ENCODE assay signal across 17 mouse cellular contexts in the genomic region with DNA sequence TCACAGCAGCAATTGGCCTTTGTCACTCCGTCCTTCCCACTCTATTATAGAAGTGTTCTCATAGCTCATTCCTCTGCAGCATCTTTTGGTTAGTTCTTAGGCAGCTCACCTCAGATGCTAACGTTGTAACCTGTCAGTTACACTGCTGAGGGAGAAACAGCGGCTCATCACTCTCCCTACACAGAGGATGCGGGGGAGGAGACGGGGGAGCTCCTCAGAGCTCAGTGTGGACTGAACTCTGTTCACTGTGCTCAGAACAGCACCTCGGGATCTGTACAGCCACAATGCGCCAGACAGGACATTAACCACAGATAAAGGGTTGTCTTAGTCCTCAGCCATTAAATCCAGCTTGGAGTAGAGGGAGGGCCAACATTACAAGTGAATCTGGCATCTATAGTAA. TPM values are rescaled to one million over a fixed set of nuclear protein-coding genes. Genes with fewer than 3 reads are reported as not detected.
DNase-seq lines count a peak whose midpoint lies in the region; ATAC-seq and TF ChIP-seq lines count a peak whose summit lies in the region.
"Had no signal": no experiment of that assay in that cellular context is flagged by ENCODE, and none has a peak within 500 bp of the region (broad histone marks: within the 10 kb centered on the region; RNA-seq: fewer than 3 reads in every experiment).

No protein-coding gene starts in this region.

- H3K4me1 ChIP-seq in kidney, postnatal 0 days (replicated peaks; ENCODE audit: insufficient read depth, low read length), result no peaks in the 10 kb centered on the region
- H3K4me1 ChIP-seq in kidney, embryonic 14.5 days (ENCODE audit: control insufficient read depth, insufficient read depth, low read length), result no peaks in the 10 kb centered on the region
- H3K4me1 ChIP-seq: embryonic facial prominence, embryonic 12.5 days; heart, embryonic 10.5 days; hindbrain, embryonic 13.5 days had no signal

- no peaks in the 10 kb centered on the region for H3K27me3 ChIP-seq in kidney, postnatal 0 days (ENCODE audit: insufficient read depth, low read length)
- no peaks in the 10 kb centered on the region for H3K27me3 ChIP-seq in kidney, embryonic 14.5 days (ENCODE audit: control insufficient read depth, insufficient read depth, low read length)
- H3K27me3 ChIP-seq: embryonic facial prominence, embryonic 12.5 days; hindbrain, embryonic 13.5 days had no signal

- no peak overlapping the region for H3K9ac ChIP-seq in kidney, postnatal 0 days (ENCODE audit: low read depth, low read length)
- no peak overlapping the region for H3K9ac ChIP-seq in kidney, embryonic 14.5 days (ENCODE audit: low read depth, low read length)
- H3K9ac ChIP-seq: embryonic facial prominence, embryonic 12.5 days; forebrain, postnatal 0 days; hindbrain, embryonic 13.5 days had no signal

- no peaks in the 10 kb centered on the region for H3K9me3 ChIP-seq in kidney, postnatal 0 days (replicated peaks; ENCODE audit: low read length)
- no peaks in the 10 kb centered on the region for H3K9me3 ChIP-seq in kidney, embryonic 14.5 days (ENCODE audit: control insufficient read depth, low read length)
- H3K9me3 ChIP-seq: embryonic facial prominence, embryonic 12.5 days; heart, embryonic 10.5 days; hindbrain, embryonic 13.5 days had no signal

- DNase-seq in frontal cortex, postnatal 36 days (ENCODE audit: low spot score in 2 of 2), result no peak
- DNase-seq in kidney, postnatal 0 days (ENCODE audit: low spot score), result no peak
- DNase-seq in right cerebral cortex, adult 18-20 months, result peak; percentile 38
- DNase-seq in right cerebral cortex, postnatal 10 days (ENCODE audit: low spot score in 2 of 2), result no peak
- no peak for DNase-seq in spleen, postnatal 10 days (ENCODE audit: low spot score in 2 of 2)
- DNase-seq: adrenal gland, postnatal 10 days; cerebellum, adult 11-12 months; cerebellum, adult 9-10 months; forebrain, postnatal 0 days; gastrocnemius, postnatal 36 days; heart, adult 18-20 months; heart, postnatal 10 days had no signal

- ATAC-seq in frontal cortex, adult (ENCODE audit: low TSS enrichment), result peak; percentile 56; the same call in 1 of the 2 replicates
- 0 out of 2 replicates have a peak, but pooled peaks have one; percentile 43 for ATAC-seq in kidney, postnatal 0 days (replicated peaks; ENCODE audit: low FRiP score, low read depth)
- ATAC-seq in kidney, embryonic 14.5 days (ENCODE audit: low FRiP score, low TSS enrichment), result no peak

- no peak overlapping the region for H3K27ac ChIP-seq in kidney, postnatal 0 days
- H3K27ac ChIP-seq in kidney, embryonic 14.5 days (ENCODE audit: low read depth, low read length), result no peak overlapping the region
- H3K27ac ChIP-seq: embryonic facial prominence, embryonic 12.5 days; heart, embryonic 10.5 days; hindbrain, embryonic 13.5 days had no signal

- TF ChIP-seq CTCF in kidney, postnatal 0 days (IDR thresholded peaks at IDR 0.05; ENCODE audit: low read depth), result no peak

- H3K4me3 ChIP-seq in kidney, postnatal 0 days (replicated peaks; ENCODE audit: low read depth, low read length), result no peak overlapping the region
- H3K4me3 ChIP-seq in kidney, embryonic 14.5 days (ENCODE audit: low read length), result no peak overlapping the region
- H3K4me3 ChIP-seq: embryonic facial prominence, embryonic 12.5 days; heart, embryonic 10.5 days; hindbrain, embryonic 13.5 days had no signal

- WGBS in kidney, postnatal 0 days, result 52% methylated on average over 7 of the region's 7 CpGs
- WGBS in kidney, embryonic 14.5 days, result 60% methylated on average over 7 of the region's 7 CpGs

- peaks cover 59% of the 10 kb centered on the region for H3K36me3 ChIP-seq in kidney, postnatal 0 days (ENCODE audit: insufficient read depth, low read length)
- H3K36me3 ChIP-seq in kidney, embryonic 14.5 days (ENCODE audit: control insufficient read depth, insufficient read depth, low read length), result peaks cover 68% of the 10 kb centered on the region

- H3K4me2 ChIP-seq in kidney, postnatal 0 days (ENCODE audit: low read length), result no peak overlapping the region
- no peak overlapping the region for H3K4me2 ChIP-seq in kidney, embryonic 14.5 days (replicated peaks; ENCODE audit: low read depth, low read length)
- H3K4me2 ChIP-seq: embryonic facial prominence, embryonic 12.5 days; hindbrain, embryonic 13.5 days had no signal

RNA-seq across cellular contexts. Expression of a gene that starts 8.4 kb away (rescaled TPM):
- polyA plus RNA-seq in kidney, postnatal 0 days (2015; fragmentation: Nextera tagmentation; extraction: Ambion mirVana), result 318 and 322 TPM in 2 replicates
- polyA plus RNA-seq in kidney, embryonic 14.5 days (2014; fragmentation: Nextera tagmentation; extraction: Ambion mirVana), result 231 and 247 TPM in 2 replicates

RNA-seq across cellular contexts. Expression of a gene that starts 49.5 kb away (rescaled TPM):
- 30.2 and 34.1 TPM in 2 replicates for polyA plus RNA-seq in kidney, postnatal 0 days (2015; fragmentation: Nextera tagmentation; extraction: Ambion mirVana)
- 9.1 and 10.4 TPM in 2 replicates for polyA plus RNA-seq in kidney, embryonic 14.5 days (2014; fragmentation: Nextera tagmentation; extraction: Ambion mirVana)
